Mouse (Mus musculus): ENCODE results near the gene Nlrp9b. TPM values are rescaled to one million over a fixed set of nuclear protein-coding genes. Genes with fewer than 3 reads are reported as not detected.
"Not testable (repeated sequence)": the region's sequence is repeated elsewhere in the genome, so short reads cannot be mapped to it uniquely, and the experiment has no call there.

The Nlrp9b gene
- not detected in 2 replicates for polyA plus RNA-seq (2014; fragmentation: Nextera tagmentation; extraction: Ambion mirVana)

- not testable (repeated sequence) for H3K9me3 ChIP-seq (ENCODE audit: control insufficient read depth, low read length); H3K27ac ChIP-seq (ENCODE audit: low read depth, low read length); H3K4me2 ChIP-seq (ENCODE audit: low read depth); DNase-seq (ENCODE audit: low spot score); H3K4me1 ChIP-seq (ENCODE audit: control insufficient read depth, insufficient read depth, low read length); ATAC-seq (ENCODE audit: insufficient read depth, low FRiP score, low TSS enrichment); H3K36me3 ChIP-seq (ENCODE audit: control insufficient read depth, insufficient read depth, low read length); H3K9ac ChIP-seq (ENCODE audit: low read length); H3K27me3 ChIP-seq (ENCODE audit: control insufficient read depth, insufficient read depth, low read length); H3K4me3 ChIP-seq (ENCODE audit: low read depth, low read length)
- WGBS, result 72% methylated on average over 8 of the region's 8 CpGs
These were observed at the start of gene Nlrp9b for GRCm38 (mm10) chr7:19991165-19991564. TSS of gene Nlrp9b (plus strand) at chr7:19991465.

GRCm38 (mm10) chr7:19944709-19945108 is 46.6 kb upstream of the Nlrp9b start:
- Histone ChIP-seq H3K4me3 (ENCODE audit: low read depth, low read length) (no peak overlapping the region), H3K4me1 (ENCODE audit: control insufficient read depth, insufficient read depth, low read length) (no peaks in the 10 kb centered on the region), H3K27ac (ENCODE audit: low read depth, low read length) (no peak overlapping the region), H3K9me3 (ENCODE audit: control insufficient read depth, low read length) (no peaks in the 10 kb centered on the region), H3K9ac (ENCODE audit: low read length) (no peak overlapping the region), H3K4me2 (ENCODE audit: low read depth) (no peak overlapping the region), H3K36me3 (ENCODE audit: control insufficient read depth, insufficient read depth, low read length) (no peaks in the 10 kb centered on the region), H3K27me3 (ENCODE audit: control insufficient read depth, insufficient read depth, low read length) (no peaks in the 10 kb centered on the region)
- DNase-seq (ENCODE audit: low spot score), result no peak
- 92% methylated on average over 8 of the region's 8 CpGs for WGBS
- no peak for ATAC-seq (ENCODE audit: insufficient read depth, low FRiP score, low TSS enrichment)

GRCm38 (mm10) chr7:19945201-19945600 is 46.1 kb upstream of the Nlrp9b start:
- H3K27me3 ChIP-seq (ENCODE audit: control insufficient read depth, insufficient read depth, low read length), result no peaks in the 10 kb centered on the region
- 90% methylated on average over 5 of the region's 5 CpGs for WGBS
- no peak for DNase-seq (ENCODE audit: low spot score)
- ATAC-seq (ENCODE audit: insufficient read depth, low FRiP score, low TSS enrichment), result no peak
- H3K4me3 ChIP-seq (ENCODE audit: low read depth, low read length), result no peak overlapping the region
- H3K9ac ChIP-seq (ENCODE audit: low read length), result no peak overlapping the region
- H3K4me2 ChIP-seq (ENCODE audit: low read depth), result no peak overlapping the region
- no peaks in the 10 kb centered on the region for H3K4me1 ChIP-seq (ENCODE audit: control insufficient read depth, insufficient read depth, low read length)
- no peaks in the 10 kb centered on the region for H3K9me3 ChIP-seq (ENCODE audit: control insufficient read depth, low read length)
- H3K36me3 ChIP-seq (ENCODE audit: control insufficient read depth, insufficient read depth, low read length), result no peaks in the 10 kb centered on the region
- no peak overlapping the region for H3K27ac ChIP-seq (ENCODE audit: low read depth, low read length)

- Histone ChIP-seq H3K9me3 (ENCODE audit: control insufficient read depth, low read length) (no peaks in the 10 kb centered on the region), H3K4me2 (ENCODE audit: low read depth) (no peak overlapping the region), H3K9ac (ENCODE audit: low read length) (no peak overlapping the region), H3K27ac (ENCODE audit: low read depth, low read length) (no peak overlapping the region), H3K4me3 (ENCODE audit: low read depth, low read length) (no peak overlapping the region), H3K27me3 (ENCODE audit: control insufficient read depth, insufficient read depth, low read length) (no peaks in the 10 kb centered on the region), H3K4me1 (ENCODE audit: control insufficient read depth, insufficient read depth, low read length) (no peaks in the 10 kb centered on the region), H3K36me3 (ENCODE audit: control insufficient read depth, insufficient read depth, low read length) (no peaks in the 10 kb centered on the region)
- 86% methylated on average over 13 of the region's 13 CpGs for WGBS
- ATAC-seq (ENCODE audit: insufficient read depth, low FRiP score, low TSS enrichment) (no peak), DNase-seq (ENCODE audit: low spot score) (no peak)
These were observed 45.3 kb upstream of the Nlrp9b start for GRCm38 (mm10) chr7:19945821-19946515.

GRCm38 (mm10) chr7:19948956-19949355 is 42.3 kb upstream of the Nlrp9b start:
- 81% methylated on average over 12 of the region's 12 CpGs for WGBS
- no peak overlapping the region for H3K4me2 ChIP-seq (ENCODE audit: low read depth)
- ATAC-seq (ENCODE audit: insufficient read depth, low FRiP score, low TSS enrichment), result no peak

GRCm38 (mm10) chr7:19949996-19950395 is 41.3 kb upstream of the Nlrp9b start:
- 61% methylated on average over 10 of the region's 10 CpGs for WGBS
- ATAC-seq (ENCODE audit: insufficient read depth, low FRiP score, low TSS enrichment), result no peak

More at GRCm38 (mm10) chr7:19948956-19949355, 42.3 kb upstream of the Nlrp9b start:
- H3K4me1 ChIP-seq (ENCODE audit: control insufficient read depth, insufficient read depth, low read length), result no peaks in the 10 kb centered on the region
- H3K4me3 ChIP-seq (ENCODE audit: low read depth, low read length), result no peak overlapping the region
- no peaks in the 10 kb centered on the region for H3K36me3 ChIP-seq (ENCODE audit: control insufficient read depth, insufficient read depth, low read length)
- no peak for DNase-seq (ENCODE audit: low spot score)
- H3K9ac ChIP-seq (ENCODE audit: low read length), result no peak overlapping the region
- no peaks in the 10 kb centered on the region for H3K9me3 ChIP-seq (ENCODE audit: control insufficient read depth, low read length)
- H3K27me3 ChIP-seq (ENCODE audit: control insufficient read depth, insufficient read depth, low read length), result no peaks in the 10 kb centered on the region
- H3K27ac ChIP-seq (ENCODE audit: low read depth, low read length), result no peak overlapping the region

GRCm38 (mm10) chr7:19950589-19950988 is 40.7 kb upstream of the Nlrp9b start, which contains the start of gene Igsf23:
TSS of gene Igsf23 (minus strand) at chr7:19950756.
- ATAC-seq (ENCODE audit: insufficient read depth, low FRiP score, low TSS enrichment) (no peak), DNase-seq (ENCODE audit: low spot score) (no peak)
- H3K36me3 ChIP-seq (ENCODE audit: control insufficient read depth, insufficient read depth, low read length), result no peaks in the 10 kb centered on the region
- no peak within 1 kb of the TSS for H3K27ac ChIP-seq (ENCODE audit: low read depth, low read length)
- no peaks in the 10 kb centered on the region for H3K9me3 ChIP-seq (ENCODE audit: control insufficient read depth, low read length)
- H3K27me3 ChIP-seq (ENCODE audit: control insufficient read depth, insufficient read depth, low read length), result no peaks in the 10 kb centered on the region
- H3K4me3 ChIP-seq (ENCODE audit: low read depth, low read length), result no peak within 1 kb of the TSS
- no peak within 1 kb of the TSS for H3K4me2 ChIP-seq (ENCODE audit: low read depth)
- H3K4me1 ChIP-seq (ENCODE audit: control insufficient read depth, insufficient read depth, low read length), result no peaks in the 10 kb centered on the region
- no peak within 1 kb of the TSS for H3K9ac ChIP-seq (ENCODE audit: low read length)
- 56% methylated on average over 9 of the region's 9 CpGs for WGBS

More at GRCm38 (mm10) chr7:19949996-19950395, 41.3 kb upstream of the Nlrp9b start:
- DNase-seq (ENCODE audit: low spot score), result no peak
- Histone ChIP-seq H3K4me1 (ENCODE audit: control insufficient read depth, insufficient read depth, low read length) (no peaks in the 10 kb centered on the region), H3K27me3 (ENCODE audit: control insufficient read depth, insufficient read depth, low read length) (no peaks in the 10 kb centered on the region), H3K27ac (ENCODE audit: low read depth, low read length) (no peak overlapping the region), H3K36me3 (ENCODE audit: control insufficient read depth, insufficient read depth, low read length) (no peaks in the 10 kb centered on the region), H3K4me3 (ENCODE audit: low read depth, low read length) (no peak overlapping the region), H3K9me3 (ENCODE audit: control insufficient read depth, low read length) (no peaks in the 10 kb centered on the region), H3K9ac (ENCODE audit: low read length) (no peak overlapping the region), H3K4me2 (ENCODE audit: low read depth) (no peak overlapping the region)

- ATAC-seq (ENCODE audit: insufficient read depth, low FRiP score, low TSS enrichment), result peak; percentile 45; the same call in 1 of the 2 replicates
These were observed 38.8 kb upstream of the Nlrp9b start for GRCm38 (mm10) chr7:19952320-19952986.

GRCm38 (mm10) chr7:19953054-19953453 is 38.2 kb upstream of the Nlrp9b start:
- Histone ChIP-seq H3K27me3 (ENCODE audit: control insufficient read depth, insufficient read depth, low read length) (no peaks in the 10 kb centered on the region), H3K27ac (ENCODE audit: low read depth, low read length) (no peak overlapping the region), H3K4me1 (ENCODE audit: control insufficient read depth, insufficient read depth, low read length) (no peaks in the 10 kb centered on the region), H3K9ac (ENCODE audit: low read length) (no peak overlapping the region), H3K4me2 (ENCODE audit: low read depth) (no peak overlapping the region), H3K9me3 (ENCODE audit: control insufficient read depth, low read length) (no peaks in the 10 kb centered on the region), H3K4me3 (ENCODE audit: low read depth, low read length) (no peak overlapping the region), H3K36me3 (ENCODE audit: control insufficient read depth, insufficient read depth, low read length) (no peaks in the 10 kb centered on the region)
- WGBS, result 52% methylated on average over 9 of the region's 9 CpGs
- ATAC-seq (ENCODE audit: insufficient read depth, low FRiP score, low TSS enrichment), result 0 out of 2 replicates have a peak, but pooled peaks have one; percentile 45
- DNase-seq (ENCODE audit: low spot score), result no peak

More at GRCm38 (mm10) chr7:19952320-19952986, 38.8 kb upstream of the Nlrp9b start:
- H3K9ac ChIP-seq (ENCODE audit: low read length), result no peak overlapping the region
- no peaks in the 10 kb centered on the region for H3K27me3 ChIP-seq (ENCODE audit: control insufficient read depth, insufficient read depth, low read length)
- H3K36me3 ChIP-seq (ENCODE audit: control insufficient read depth, insufficient read depth, low read length), result no peaks in the 10 kb centered on the region
- WGBS, result 71% methylated on average over 10 of the region's 10 CpGs
- DNase-seq (ENCODE audit: low spot score), result no peak
- no peak overlapping the region for H3K4me3 ChIP-seq (ENCODE audit: low read depth, low read length)
- H3K27ac ChIP-seq (ENCODE audit: low read depth, low read length), result no peak overlapping the region
- H3K4me1 ChIP-seq (ENCODE audit: control insufficient read depth, insufficient read depth, low read length), result no peaks in the 10 kb centered on the region
- H3K4me2 ChIP-seq (ENCODE audit: low read depth), result no peak overlapping the region
- H3K9me3 ChIP-seq (ENCODE audit: control insufficient read depth, low read length), result no peaks in the 10 kb centered on the region

All from neural tube, embryonic 11.5 days (tissue).